Mouse (Mus musculus) activated CD4-positive, CD25-positive, alpha-beta regulatory T cell (primary cell): Measurements from ENCODE around the gene Lztfl1. TPM values are rescaled to one million over a fixed set of nuclear protein-coding genes. Genes with fewer than 3 reads are reported as not detected.

Experiments
- polyA plus RNA-seq, 2 experiments: library from polyadenylated mRNA; unstranded; fragments of 100-300 nt; shearing (Covaris generic); gene quantifications; one replicate each; pipeline ENCODE4 v1.2.1; 2017

Lztfl1 gene
- 10 to 100 TPM; 33.2 to 37.4 TPM for polyA plus RNA-seq

GRCm38 (mm10) chr9:123717186-123718008, at the start of gene Lztfl1:
Gene Lztfl1 (minus strand): TSS chr9:123717697.

GRCm38 (mm10) chr9:123678327-123679105, 39.0 kb downstream of the Lztfl1 start, which contains the start of the genes Ccr9 and Slc6a20a:
Gene Ccr9 (plus strand): TSS chr9:123678439.
Gene Slc6a20a (minus strand): TSS chr9:123678885.

Other genes with a start within 250 kb of the Lztfl1 start
- gene Limd1, start 239.0 kb downstream of the Lztfl1 start, polyA plus RNA-seq = 10 to 100 TPM; 36.8 to 80.7 TPM
- 10 to 100 TPM; 54.3 to 92.6 TPM for gene Sacm1l, start 187.9 kb downstream of the Lztfl1 start, polyA plus RNA-seq
- gene Slc6a20b, start 85.1 kb downstream of the Lztfl1 start, polyA plus RNA-seq = under 1 TPM; 0.05 to 0.27 TPM
- gene Ccr9, start 39.3 kb downstream of the Lztfl1 start, polyA plus RNA-seq = 10 to 100 TPM in 1 of 2 experiments, 1 to 10 TPM in 1; 5.3 to 11.4 TPM
- gene Slc6a20a, start 38.8 kb downstream of the Lztfl1 start, polyA plus RNA-seq = under 1 TPM; 0.18 to 0.49 TPM
- gene Cxcr6, start 88.8 kb upstream of the Lztfl1 start, polyA plus RNA-seq = 100 to 1,000 TPM in 1 of 2 experiments, 10 to 100 TPM in 1; 36.5 to 171 TPM
- gene Fyco1, start 134.2 kb upstream of the Lztfl1 start, polyA plus RNA-seq = 10 to 100 TPM; 30.0 to 33.9 TPM
- under 1 TPM; 0.67 to 0.80 TPM for gene Xcr1, start 144.3 kb upstream of the Lztfl1 start, polyA plus RNA-seq